Mouse (Mus musculus) lung, embryonic 14.5 days (tissue): ENCODE measurements around the gene Gnai2. TPM values are rescaled to one million over a fixed set of nuclear protein-coding genes. Genes with fewer than 3 reads are reported as not detected.
A peak's percentile ranks its signal among the peaks of the same experiment; 100 is the strongest.

ENCODE experiments used
- ATAC-seq: fragments of 200-750 bp; cut with Nextera tagmentation; 2 replicates; pipeline ENCODE4 v1.8.0; 2017; ENCODE audit warnings: mild to moderate bottlenecking, moderate TSS enrichment, moderate library complexity; ENCODE audit not compliant: insufficient read depth
- DNase-seq: peaks from one replicate; pipeline ENCODE4 v3.0.0-alpha.2; 2015
- H3K27ac ChIP-seq: fragments of 300-500 bp; sonication (generic); 2 replicates; pipeline ENCODE4 v1.5.1; 2014; ENCODE audit warnings: low read depth, mild to moderate bottlenecking, moderate library complexity
- H3K27me3 ChIP-seq: fragments of 300-500 bp; sonication (generic); 2 replicates; pipeline ENCODE4 v1.6.1; 2014; ENCODE audit warnings: low read length, control low read depth; ENCODE audit not compliant: insufficient read depth
- H3K36me3 ChIP-seq: fragments of 300-500 bp; sonication (generic); 2 replicates; pipeline ENCODE4 v1.6.1; 2014; ENCODE audit warnings: control low read depth; ENCODE audit not compliant: insufficient read depth
- H3K4me1 ChIP-seq: fragments of 300-500 bp; sonication (generic); 2 replicates; pipeline ENCODE4 v1.6.1; 2014; ENCODE audit warnings: antibody characterized with exemption, control low read depth; ENCODE audit not compliant: insufficient read depth
- H3K4me2 ChIP-seq: fragments of 300-500 bp; sonication (generic); 2 replicates; pipeline ENCODE4 v1.6.1; 2014; ENCODE audit warnings: mild to moderate bottlenecking
- H3K4me3 ChIP-seq: fragments of 300-500 bp; sonication (generic); 2 replicates; pipeline ENCODE4 v1.5.1; 2014; ENCODE audit warnings: low read depth, low read length
- H3K9ac ChIP-seq: fragments of 300-500 bp; sonication (generic); 2 replicates; pipeline ENCODE4 v1.6.1; 2014
- H3K9me3 ChIP-seq: fragments of 300-500 bp; sonication (generic); 2 replicates; pipeline ENCODE4 v1.6.1; 2016; ENCODE audit warnings: low read depth, low read length, control low read depth
- CTCF ChIP-seq: IDR thresholded peaks from 2 replicates; pipeline ENCODE4 v1.5.1; 2016; ENCODE audit warnings: antibody characterized with exemption, low read depth
- WGBS: fragments of 180-500 bp; shearing (Covaris S2); extraction: QIAGEN DNeasy Blood & Tissue Kit; methylation state at CpG from one replicate; pipeline ENCODE4 v1.1.7; 2014; 5-methylcytosine and 5-hydroxymethylcytosine counted together
- polyA plus RNA-seq: library from polyadenylated mRNA; unstranded; fragments of >200 nt; fragmentation: Nextera tagmentation; extraction: Ambion mirVana; gene quantifications from 2 replicates; pipeline ENCODE4 v1.2.1, GENCODE M21; 2014

Gnai2 gene
- polyA plus RNA-seq, 1 experiment from 2014 or later, result 419 TPM

GRCm38 (mm10) chr9:107580501-107581317, 54.5 kb downstream of the Gnai2 start, which contains the start of gene Hyal3:
Hyal3 (plus strand) TSS chr9:107580818.
- no peaks in the 10 kb centered on the region for H3K27me3 ChIP-seq
- H3K9me3 ChIP-seq, result no peaks in the 10 kb centered on the region
- DNase-seq (peak; percentile 96), ATAC-seq (peak; percentile 80)
- WGBS, result under 1% methylated on average over 32 of the region's 32 CpGs
- TF ChIP-seq CTCF, result no peak
- H3K9ac ChIP-seq, result peak within 1 kb of the TSS; percentile 66
- H3K27ac ChIP-seq, result peak within 1 kb of the TSS; percentile 93
- peak within 1 kb of the TSS; percentile 73 for H3K4me2 ChIP-seq
- peaks cover 10% of the 10 kb centered on the region for H3K4me1 ChIP-seq
- peaks cover 18% of the 10 kb centered on the region; the same call in 1 of the 2 replicates for H3K36me3 ChIP-seq
- H3K4me3 ChIP-seq, result peak within 1 kb of the TSS; percentile 51

GRCm38 (mm10) chr9:107579023-107579900, 55.9 kb downstream of the Gnai2 start:
- DNase-seq (no peak), ATAC-seq (no peak)
- no peak overlapping the region for H3K4me3 ChIP-seq
- no peaks in the 10 kb centered on the region for H3K27me3 ChIP-seq
- H3K9me3 ChIP-seq, result no peaks in the 10 kb centered on the region
- H3K36me3 ChIP-seq, result peaks cover 21% of the 10 kb centered on the region
- no peak for TF ChIP-seq CTCF
- H3K4me1 ChIP-seq, result peaks cover 11% of the 10 kb centered on the region
- peak overlapping the region; percentile 93; the same call in 1 of the 2 replicates for H3K27ac ChIP-seq
- WGBS, result 92% methylated on average over 14 of the region's 14 CpGs
- no peak overlapping the region; the same call in 1 of the 2 replicates for H3K4me2 ChIP-seq
- no peak overlapping the region for H3K9ac ChIP-seq

- H3K9ac ChIP-seq, result no peak within 1 kb of the TSS; the same call in 1 of the 2 replicates
Measured at GRCm38 (mm10) chr9:107578587-107578986, 56.6 kb downstream of the Gnai2 start, which contains the start of gene Naa80. Naa80 (plus strand) TSS chr9:107578887.

GRCm38 (mm10) chr9:107577871-107578270, 57.3 kb downstream of the Gnai2 start:
- Histone ChIP-seq H3K27ac (no peak overlapping the region), H3K4me3 (no peak overlapping the region), H3K9ac (no peak overlapping the region; the same call in 1 of the 2 replicates), H3K27me3 (no peaks in the 10 kb centered on the region), H3K4me1 (peaks cover 11% of the 10 kb centered on the region), H3K4me2 (peak overlapping the region; percentile 72), H3K9me3 (no peaks in the 10 kb centered on the region), H3K36me3 (peaks cover 18% of the 10 kb centered on the region)
- DNase-seq (no peak), ATAC-seq (no peak)
- WGBS, result 90% methylated on average over 10 of the region's 10 CpGs
- TF ChIP-seq CTCF, result no peak

More at GRCm38 (mm10) chr9:107578587-107578986, 56.6 kb downstream of the Gnai2 start, which contains the start of gene Naa80:
- ATAC-seq (no peak), DNase-seq (no peak)
- Histone ChIP-seq H3K36me3 (peaks cover 18% of the 10 kb centered on the region), H3K4me2 (peak within 1 kb of the TSS; percentile 72), H3K27me3 (no peaks in the 10 kb centered on the region), H3K4me1 (peaks cover 11% of the 10 kb centered on the region), H3K9me3 (no peaks in the 10 kb centered on the region), H3K27ac (peak within 1 kb of the TSS; percentile 93; the same call in 1 of the 2 replicates), H3K4me3 (no peak within 1 kb of the TSS)
- TF ChIP-seq CTCF, result no peak
- WGBS, result 77% methylated on average over 3 of the region's 3 CpGs

- DNase-seq (peak; percentile 88), ATAC-seq (peak; percentile 85)
- Histone ChIP-seq H3K4me3 (peak within 1 kb of the TSS; percentile 41), H3K9me3 (no peaks in the 10 kb centered on the region), H3K4me1 (peaks cover 11% of the 10 kb centered on the region), H3K4me2 (peak within 1 kb of the TSS; percentile 72), H3K9ac (peak within 1 kb of the TSS; percentile 56), H3K27ac (peak within 1 kb of the TSS; percentile 83), H3K27me3 (no peaks in the 10 kb centered on the region), H3K36me3 (peaks cover 29% of the 10 kb centered on the region)
- TF ChIP-seq CTCF, result no peak
- WGBS, result 13% methylated on average over 16 of the region's 16 CpGs
Measured at GRCm38 (mm10) chr9:107576357-107577107, 58.6 kb downstream of the Gnai2 start, which contains the start of gene Hyal1. Hyal1 (plus strand) TSS chr9:107576927.

GRCm38 (mm10) chr9:107575579-107576356, 59.4 kb downstream of the Gnai2 start:
- no peaks in the 10 kb centered on the region for H3K27me3 ChIP-seq
- no peak for TF ChIP-seq CTCF
- no peak overlapping the region for H3K4me3 ChIP-seq
- peaks cover 19% of the 10 kb centered on the region for H3K4me1 ChIP-seq
- H3K27ac ChIP-seq, result peak overlapping the region; percentile 83
- H3K9me3 ChIP-seq, result no peaks in the 10 kb centered on the region
- peaks cover 37% of the 10 kb centered on the region for H3K36me3 ChIP-seq
- no peak for ATAC-seq
- H3K9ac ChIP-seq, result no peak overlapping the region
- 64% methylated on average over 14 of the region's 14 CpGs for WGBS
- H3K4me2 ChIP-seq, result peak overlapping the region; percentile 72; the same call in 1 of the 2 replicates
- DNase-seq, result no peak
